Mouse (Mus musculus): Measurements from ENCODE around the gene Ccdc24. TPM values are rescaled to one million over a fixed set of nuclear protein-coding genes. Genes with fewer than 3 reads are reported as not detected.

The Ccdc24 gene
- total and polyA plus RNA-seq, 3 experiments: not detected

DNA sequence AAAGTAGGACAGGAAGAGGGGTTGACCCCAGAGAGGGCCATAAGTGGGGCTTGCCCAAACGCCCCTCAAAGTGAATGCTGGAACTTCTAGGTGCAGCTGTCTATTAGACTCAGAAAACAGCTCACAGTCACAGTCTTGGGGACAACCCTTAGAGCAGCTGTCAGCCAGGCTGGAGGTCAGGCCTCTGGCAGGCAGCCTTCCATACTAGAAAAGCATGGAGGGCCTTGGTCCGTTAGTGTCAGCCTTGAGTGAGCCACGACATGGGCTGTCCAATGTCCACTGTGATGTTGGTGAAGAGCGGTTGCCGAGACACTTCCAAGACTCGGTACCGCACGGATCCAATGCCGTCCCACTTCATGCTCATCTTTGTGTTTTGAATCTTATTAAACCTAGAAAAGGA, 1.3 kb upstream of the Ccdc24 start:
- Histone ChIP-seq H3K4me3 (ENCODE audit: low read depth, low read length) (no peak overlapping the region), H3K9me3 (replicated peaks) (no peaks in the 10 kb centered on the region), H3K4me1 (ENCODE audit: insufficient read depth, low read depth, low read length) (peaks cover 17% of the 10 kb centered on the region), H3K27me3 (ENCODE audit: insufficient read depth, low read length) (peaks cover 79% of the 10 kb centered on the region), H3K36me3 (replicated peaks) (no peaks in the 10 kb centered on the region)
- ATAC-seq (ENCODE audit: extremely low read depth, insufficient number of reproducible peaks, low FRiP score, poor library complexity, severe bottlenecking) (no peak), DNase-seq (ENCODE audit: low spot score) (no peak)
- TF ChIP-seq TAL1 (conservative IDR thresholded peaks at IDR 0.05; ENCODE audit: low read depth, low read length) (no peak), GATA2 (IDR thresholded peaks at IDR 0.05; ENCODE audit: borderline replicate concordance, low read depth, low read length) (no peak), GATA1 (IDR thresholded peaks at IDR 0.05; ENCODE audit: borderline replicate concordance, low read length) (no peak), CTCF (IDR thresholded peaks at IDR 0.05; ENCODE audit: low read depth, low read length) (no peak), POLR2AphosphoS5 (IDR thresholded peaks at IDR 0.05; ENCODE audit: insufficient replicate concordance, low read depth, low read length) (no peak)

- ATAC-seq (ENCODE audit: extremely low read depth, insufficient number of reproducible peaks, low FRiP score, poor library complexity, severe bottlenecking) (no peak), DNase-seq (ENCODE audit: low spot score) (no peak)
- Histone ChIP-seq H3K9me3 (replicated peaks) (no peaks in the 10 kb centered on the region), H3K4me1 (ENCODE audit: insufficient read depth, low read depth, low read length) (peaks cover 17% of the 10 kb centered on the region), H3K27me3 (ENCODE audit: insufficient read depth, low read length) (peaks cover 62% of the 10 kb centered on the region), H3K4me3 (ENCODE audit: low read depth, low read length) (no peak overlapping the region), H3K36me3 (replicated peaks) (peaks cover 4% of the 10 kb centered on the region)
- TF ChIP-seq POLR2AphosphoS5 (IDR thresholded peaks at IDR 0.05; ENCODE audit: insufficient replicate concordance, low read depth, low read length): no peak
- TF ChIP-seq TAL1 (conservative IDR thresholded peaks at IDR 0.05; ENCODE audit: low read depth, low read length): peak; percentile 24; the same call in 1 of the 2 replicates
- TF ChIP-seq GATA1 (IDR thresholded peaks at IDR 0.05; ENCODE audit: borderline replicate concordance, low read length): no peak
These were observed 570 bp downstream of the Ccdc24 start for GRCm38 (mm10) chr4:117871787-117872186.

DNA sequence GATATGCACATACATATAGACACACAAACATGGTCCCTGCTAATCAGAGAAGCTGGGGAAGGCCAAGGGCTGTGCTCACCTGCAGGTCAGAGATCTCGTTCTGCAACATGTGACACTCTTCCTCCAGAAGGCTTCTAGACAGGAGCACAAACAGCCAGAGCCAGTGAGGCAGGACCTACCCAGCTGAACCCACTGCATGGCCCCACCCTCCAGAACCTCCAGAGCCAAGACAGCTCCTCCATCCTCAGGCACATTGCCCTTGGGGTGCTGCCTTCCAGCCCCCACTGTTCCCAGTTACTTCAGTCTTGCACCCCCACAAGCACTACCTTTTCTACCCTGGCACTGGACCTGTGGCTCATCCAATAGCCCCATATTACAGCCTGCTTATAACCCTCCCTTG, 1.9 kb downstream of the Ccdc24 start:
- no peak for DNase-seq (ENCODE audit: low spot score)
- ATAC-seq (ENCODE audit: extremely low read depth, insufficient number of reproducible peaks, low FRiP score, poor library complexity, severe bottlenecking): no peak
- Histone ChIP-seq H3K27me3 (ENCODE audit: insufficient read depth, low read length) (peaks cover 54% of the 10 kb centered on the region), H3K4me3 (ENCODE audit: low read depth, low read length) (no peak overlapping the region), H3K9me3 (replicated peaks) (no peaks in the 10 kb centered on the region), H3K4me1 (ENCODE audit: insufficient read depth, low read depth, low read length) (peaks cover 17% of the 10 kb centered on the region), H3K36me3 (replicated peaks) (peaks cover 4% of the 10 kb centered on the region)
- TF ChIP-seq CTCF (IDR thresholded peaks at IDR 0.05; ENCODE audit: low read depth, low read length): no peak
- no peak for TF ChIP-seq POLR2AphosphoS5 (IDR thresholded peaks at IDR 0.05; ENCODE audit: insufficient replicate concordance, low read depth, low read length)
- TF ChIP-seq GATA2 (IDR thresholded peaks at IDR 0.05; ENCODE audit: borderline replicate concordance, low read depth, low read length): no peak
- no peak for TF ChIP-seq TAL1 (conservative IDR thresholded peaks at IDR 0.05; ENCODE audit: low read depth, low read length)
- no peak for TF ChIP-seq GATA1 (IDR thresholded peaks at IDR 0.05; ENCODE audit: borderline replicate concordance, low read length)

- H3K9me3 ChIP-seq (replicated peaks): no peaks in the 10 kb centered on the region
- H3K4me1 ChIP-seq (ENCODE audit: insufficient read depth, low read depth, low read length): peaks cover 17% of the 10 kb centered on the region
- peaks cover 49% of the 10 kb centered on the region for H3K27me3 ChIP-seq (ENCODE audit: insufficient read depth, low read length)
- DNase-seq (ENCODE audit: low spot score): no peak
- no peak for TF ChIP-seq GATA1 (IDR thresholded peaks at IDR 0.05; ENCODE audit: borderline replicate concordance, low read length)
- TF ChIP-seq POLR2AphosphoS5 (IDR thresholded peaks at IDR 0.05; ENCODE audit: insufficient replicate concordance, low read depth, low read length): no peak
- no peak for TF ChIP-seq TAL1 (conservative IDR thresholded peaks at IDR 0.05; ENCODE audit: low read depth, low read length)
- TF ChIP-seq CTCF (IDR thresholded peaks at IDR 0.05; ENCODE audit: low read depth, low read length): no peak
- no peak for TF ChIP-seq GATA2 (IDR thresholded peaks at IDR 0.05; ENCODE audit: borderline replicate concordance, low read depth, low read length)
- no peak overlapping the region for H3K4me3 ChIP-seq (ENCODE audit: low read depth, low read length)
- H3K36me3 ChIP-seq (replicated peaks): peaks cover 11% of the 10 kb centered on the region
- ATAC-seq (ENCODE audit: extremely low read depth, insufficient number of reproducible peaks, low FRiP score, poor library complexity, severe bottlenecking): no peak
These were observed 3.0 kb downstream of the Ccdc24 start for GRCm38 (mm10) chr4:117869317-117869716.

DNA sequence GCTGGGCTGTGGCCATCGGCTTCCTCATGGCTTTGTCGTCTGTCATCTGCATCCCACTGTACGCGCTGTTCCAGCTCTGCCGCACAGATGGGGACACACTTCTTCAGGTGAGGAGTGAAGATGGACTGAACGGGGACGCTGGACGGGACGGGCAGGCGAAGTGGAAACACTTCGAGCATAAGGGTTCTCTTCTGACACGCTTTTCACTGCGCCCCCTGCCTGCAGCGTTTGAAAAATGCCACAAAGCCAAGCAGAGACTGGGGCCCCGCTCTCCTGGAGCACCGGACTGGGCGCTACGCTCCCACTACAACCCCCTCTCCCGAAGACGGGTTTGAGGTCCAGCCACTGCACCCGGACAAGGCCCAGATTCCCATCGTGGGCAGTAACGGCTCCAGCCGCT, 4.5 kb downstream of the Ccdc24 start:
- H3K27me3 ChIP-seq (ENCODE audit: insufficient read depth, low read length): peaks cover 41% of the 10 kb centered on the region

DNA sequence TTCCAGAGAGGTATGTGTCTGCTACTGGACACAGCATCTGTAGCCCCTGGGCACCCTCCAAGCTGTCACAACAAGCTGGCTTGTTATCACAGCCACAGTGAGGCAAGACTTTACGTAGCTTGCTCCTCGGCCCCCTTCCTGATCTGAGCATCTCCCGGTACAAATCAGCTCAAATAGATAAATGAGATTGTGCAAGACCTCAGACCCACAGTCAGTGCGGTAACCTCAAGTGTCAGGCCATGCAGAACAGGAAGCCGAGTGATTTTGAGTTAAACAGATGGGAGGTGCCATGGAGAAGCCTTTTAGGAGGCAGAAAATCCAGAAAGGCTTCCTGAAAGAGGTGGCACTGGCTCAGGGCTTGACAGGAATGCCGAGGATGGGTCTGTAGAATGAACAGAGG, 5.4 kb downstream of the Ccdc24 start:
- H3K36me3 ChIP-seq (replicated peaks): peaks cover 15% of the 10 kb centered on the region

More for the DNA sequence above, 4.5 kb downstream of the Ccdc24 start:
- Histone ChIP-seq H3K4me1 (ENCODE audit: insufficient read depth, low read depth, low read length) (peaks cover 17% of the 10 kb centered on the region), H3K4me3 (ENCODE audit: low read depth, low read length) (no peak overlapping the region), H3K36me3 (replicated peaks) (peaks cover 15% of the 10 kb centered on the region), H3K9me3 (replicated peaks) (no peaks in the 10 kb centered on the region)
- no peak for TF ChIP-seq GATA1 (IDR thresholded peaks at IDR 0.05; ENCODE audit: borderline replicate concordance, low read length)
- ATAC-seq (ENCODE audit: extremely low read depth, insufficient number of reproducible peaks, low FRiP score, poor library complexity, severe bottlenecking) (no peak), DNase-seq (ENCODE audit: low spot score) (no peak)

DNA sequence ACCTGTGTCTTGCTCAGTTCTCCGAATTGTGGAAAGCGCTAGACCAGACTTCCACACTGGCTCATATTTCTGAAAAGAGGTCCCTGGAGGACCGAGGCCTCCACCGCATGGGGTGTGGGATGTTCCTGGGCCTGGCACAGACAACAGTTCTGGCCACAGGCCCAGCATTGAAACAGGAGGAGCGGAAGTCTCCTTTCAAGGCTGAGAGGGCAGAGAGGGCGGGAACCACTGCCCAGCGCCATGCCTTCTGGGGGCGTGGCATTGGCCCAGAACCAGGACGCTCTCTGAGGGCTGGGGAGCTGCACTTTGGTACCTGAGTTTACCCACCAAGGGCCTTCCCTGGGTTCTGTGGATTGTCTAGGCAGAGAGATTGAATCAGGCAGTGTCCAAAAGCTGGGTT, 6.3 kb downstream of the Ccdc24 start:
- Histone ChIP-seq H3K27me3 (ENCODE audit: insufficient read depth, low read length) (peaks cover 26% of the 10 kb centered on the region), H3K4me3 (ENCODE audit: low read depth, low read length) (no peak overlapping the region), H3K4me1 (ENCODE audit: insufficient read depth, low read depth, low read length) (peaks cover 3% of the 10 kb centered on the region), H3K9me3 (replicated peaks) (no peaks in the 10 kb centered on the region), H3K36me3 (replicated peaks) (peaks cover 15% of the 10 kb centered on the region)
- TF ChIP-seq POLR2AphosphoS5 (IDR thresholded peaks at IDR 0.05; ENCODE audit: insufficient replicate concordance, low read depth, low read length): no peak
- no peak for TF ChIP-seq CTCF (IDR thresholded peaks at IDR 0.05; ENCODE audit: low read depth, low read length)
- TF ChIP-seq GATA2 (IDR thresholded peaks at IDR 0.05; ENCODE audit: borderline replicate concordance, low read depth, low read length): no peak
- TF ChIP-seq TAL1 (conservative IDR thresholded peaks at IDR 0.05; ENCODE audit: low read depth, low read length): no peak
- no peak for TF ChIP-seq GATA1 (IDR thresholded peaks at IDR 0.05; ENCODE audit: borderline replicate concordance, low read length)
- DNase-seq (ENCODE audit: low spot score): no peak
- ATAC-seq (ENCODE audit: extremely low read depth, insufficient number of reproducible peaks, low FRiP score, poor library complexity, severe bottlenecking): no peak

More for the DNA sequence above, 5.4 kb downstream of the Ccdc24 start:
- H3K9me3 ChIP-seq (replicated peaks): no peaks in the 10 kb centered on the region
- H3K27me3 ChIP-seq (ENCODE audit: insufficient read depth, low read length): peaks cover 36% of the 10 kb centered on the region
- ATAC-seq (ENCODE audit: extremely low read depth, insufficient number of reproducible peaks, low FRiP score, poor library complexity, severe bottlenecking): no peak
- TF ChIP-seq TAL1 (conservative IDR thresholded peaks at IDR 0.05; ENCODE audit: low read depth, low read length): no peak
- TF ChIP-seq CTCF (IDR thresholded peaks at IDR 0.05; ENCODE audit: low read depth, low read length): no peak
- no peak for TF ChIP-seq GATA2 (IDR thresholded peaks at IDR 0.05; ENCODE audit: borderline replicate concordance, low read depth, low read length)
- TF ChIP-seq POLR2AphosphoS5 (IDR thresholded peaks at IDR 0.05; ENCODE audit: insufficient replicate concordance, low read depth, low read length): no peak
- TF ChIP-seq GATA1 (IDR thresholded peaks at IDR 0.05; ENCODE audit: borderline replicate concordance, low read length): no peak
- peaks cover 10% of the 10 kb centered on the region for H3K4me1 ChIP-seq (ENCODE audit: insufficient read depth, low read depth, low read length)
- no peak overlapping the region for H3K4me3 ChIP-seq (ENCODE audit: low read depth, low read length)
- DNase-seq (ENCODE audit: low spot score): no peak
